Mouse (Mus musculus): ENCODE data around the gene Batf3. TPM values are rescaled to one million over a fixed set of nuclear protein-coding genes. Genes with fewer than 3 reads are reported as not detected.

Gene Batf3
- polyA plus RNA-seq, 1 experiment from 2014 or later: 10.7 TPM

DNA sequence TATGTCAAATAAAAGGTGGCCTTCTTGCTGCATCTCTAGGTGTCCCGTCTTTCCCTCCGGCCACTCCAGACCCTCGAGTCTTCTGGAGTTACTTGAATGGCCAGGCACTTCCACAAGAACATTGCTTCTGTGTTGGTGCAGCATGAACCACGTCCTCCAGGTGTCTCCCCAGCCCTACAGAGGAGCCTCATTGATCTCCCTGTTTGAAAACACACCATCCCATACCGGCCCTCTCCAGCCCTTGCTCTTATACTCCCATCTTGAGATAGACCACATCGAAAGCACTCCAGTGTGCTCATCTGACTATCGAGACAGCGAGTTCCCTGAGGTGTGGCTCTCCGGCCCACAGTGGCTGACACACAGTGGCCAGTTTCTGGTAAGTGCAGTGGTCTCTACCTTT lies 2.6 kb upstream of the Batf3 start:
- H3K4me3 ChIP-seq (ENCODE audit: low read depth, low read length): no peak overlapping the region
- no peaks in the 10 kb centered on the region for H3K36me3 ChIP-seq (ENCODE audit: control insufficient read depth, insufficient read depth, low read length)
- H3K4me1 ChIP-seq (replicated peaks; ENCODE audit: control insufficient read depth, insufficient read depth, low read length): peaks cover 9% of the 10 kb centered on the region
- H3K4me2 ChIP-seq (ENCODE audit: low read length): no peak overlapping the region
- H3K27ac ChIP-seq (ENCODE audit: low read depth): no peak overlapping the region
- WGBS: 68% methylated on average over 9 of the region's 9 CpGs
- H3K27me3 ChIP-seq (replicated peaks; ENCODE audit: control insufficient read depth, insufficient read depth, low read length): 0 out of 2 replicates have a peak, but pooled peaks cover 3% of the 10 kb centered on the region
- no peak for DNase-seq (ENCODE audit: low spot score)
- H3K9me3 ChIP-seq (ENCODE audit: control insufficient read depth, low read length): no peaks in the 10 kb centered on the region
- no peak for ATAC-seq (replicated peaks; ENCODE audit: low FRiP score, low TSS enrichment, low read depth)
- no peak overlapping the region for H3K9ac ChIP-seq (ENCODE audit: low read length)

DNA sequence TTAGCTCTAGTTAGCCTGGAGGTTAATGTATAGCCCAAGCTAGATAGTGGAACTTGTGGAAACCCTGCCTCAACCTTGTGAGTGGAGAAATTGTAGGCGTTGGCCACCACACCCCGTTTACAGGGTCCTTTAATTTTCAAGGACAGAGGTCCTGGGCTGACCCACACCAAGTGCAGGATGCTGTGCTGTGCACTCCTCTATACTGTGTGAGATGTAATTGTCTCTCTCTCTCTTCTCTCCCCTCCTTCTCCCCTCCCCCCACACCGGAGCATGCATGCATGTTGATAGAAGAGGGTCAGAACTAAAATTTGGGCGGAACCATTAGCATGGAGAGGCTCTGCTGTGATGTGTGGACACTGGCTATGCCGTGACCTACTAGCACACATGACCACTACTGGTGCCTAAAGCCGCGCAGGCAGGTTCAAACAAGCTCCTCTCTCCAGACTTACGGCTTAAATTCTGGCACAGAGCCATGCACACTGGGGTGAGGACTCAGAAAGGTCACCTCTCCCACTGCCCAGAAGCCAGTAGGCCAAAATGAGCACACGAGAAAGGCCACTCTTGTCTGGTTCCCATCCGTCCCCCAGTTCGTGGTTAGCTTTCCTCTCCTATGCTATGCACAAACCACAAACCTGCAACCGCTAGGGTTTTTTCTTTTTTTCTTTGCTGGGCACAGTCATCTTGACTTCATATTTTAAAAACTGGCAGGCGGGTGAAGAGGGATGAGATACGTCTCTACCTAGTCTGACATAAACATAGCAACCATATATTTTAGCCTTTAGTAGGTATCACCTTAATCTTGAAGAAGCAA lies 571 bp upstream of the Batf3 start:
- Histone ChIP-seq H3K4me3 (ENCODE audit: low read depth, low read length) (peak overlapping the region; percentile 60), H3K9me3 (ENCODE audit: control insufficient read depth, low read length) (no peaks in the 10 kb centered on the region; the same call in 1 of the 2 replicates), H3K9ac (ENCODE audit: low read length) (peak overlapping the region; percentile 51; the same call in 1 of the 2 replicates), H3K27ac (ENCODE audit: low read depth) (no peak overlapping the region), H3K27me3 (replicated peaks; ENCODE audit: control insufficient read depth, insufficient read depth, low read length) (0 out of 2 replicates have a peak, but pooled peaks cover 3% of the 10 kb centered on the region), H3K4me1 (replicated peaks; ENCODE audit: control insufficient read depth, insufficient read depth, low read length) (peaks cover 9% of the 10 kb centered on the region), H3K4me2 (ENCODE audit: low read length) (peak overlapping the region; percentile 99), H3K36me3 (ENCODE audit: control insufficient read depth, insufficient read depth, low read length) (no peaks in the 10 kb centered on the region)
- DNase-seq (ENCODE audit: low spot score) (no peak), ATAC-seq (replicated peaks; ENCODE audit: low FRiP score, low TSS enrichment, low read depth) (0 out of 2 replicates have a peak, but pooled peaks have one; percentile 28)
- 45% methylated on average over 14 of the region's 14 CpGs for WGBS

DNA sequence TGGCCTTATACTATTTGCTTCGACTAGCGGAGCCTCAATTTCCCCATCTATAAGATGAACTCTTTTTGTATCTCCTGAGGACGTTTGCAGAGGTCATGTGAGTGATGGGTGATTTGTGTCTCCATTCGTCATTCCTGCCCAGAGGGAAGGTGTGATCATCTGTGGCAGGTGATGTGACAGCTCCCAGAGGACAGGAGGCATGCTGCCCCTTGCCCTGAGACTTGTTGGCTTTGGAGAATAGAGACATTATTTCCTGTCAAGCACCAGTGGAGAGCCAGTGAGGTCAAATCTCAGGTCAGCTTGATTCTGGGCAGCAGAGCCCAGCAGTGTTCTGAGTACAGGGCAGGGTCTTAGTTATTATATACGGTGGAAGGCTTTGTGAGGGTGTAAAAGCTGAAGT lies 1.5 kb downstream of the Batf3 start:
- no peak for DNase-seq (ENCODE audit: low spot score)
- Histone ChIP-seq H3K4me3 (ENCODE audit: low read depth, low read length) (no peak overlapping the region), H3K4me1 (replicated peaks; ENCODE audit: control insufficient read depth, insufficient read depth, low read length) (peaks cover 9% of the 10 kb centered on the region), H3K4me2 (ENCODE audit: low read length) (peak overlapping the region; percentile 99), H3K36me3 (ENCODE audit: control insufficient read depth, insufficient read depth, low read length) (no peaks in the 10 kb centered on the region), H3K27me3 (replicated peaks; ENCODE audit: control insufficient read depth, insufficient read depth, low read length) (0 out of 2 replicates have a peak, but pooled peaks cover 3% of the 10 kb centered on the region), H3K9ac (ENCODE audit: low read length) (no peak overlapping the region), H3K9me3 (ENCODE audit: control insufficient read depth, low read length) (no peaks in the 10 kb centered on the region; the same call in 1 of the 2 replicates), H3K27ac (ENCODE audit: low read depth) (no peak overlapping the region)
- ATAC-seq (replicated peaks; ENCODE audit: low FRiP score, low TSS enrichment, low read depth): no peak
- 37% methylated on average over 5 of the region's 5 CpGs for WGBS

DNA sequence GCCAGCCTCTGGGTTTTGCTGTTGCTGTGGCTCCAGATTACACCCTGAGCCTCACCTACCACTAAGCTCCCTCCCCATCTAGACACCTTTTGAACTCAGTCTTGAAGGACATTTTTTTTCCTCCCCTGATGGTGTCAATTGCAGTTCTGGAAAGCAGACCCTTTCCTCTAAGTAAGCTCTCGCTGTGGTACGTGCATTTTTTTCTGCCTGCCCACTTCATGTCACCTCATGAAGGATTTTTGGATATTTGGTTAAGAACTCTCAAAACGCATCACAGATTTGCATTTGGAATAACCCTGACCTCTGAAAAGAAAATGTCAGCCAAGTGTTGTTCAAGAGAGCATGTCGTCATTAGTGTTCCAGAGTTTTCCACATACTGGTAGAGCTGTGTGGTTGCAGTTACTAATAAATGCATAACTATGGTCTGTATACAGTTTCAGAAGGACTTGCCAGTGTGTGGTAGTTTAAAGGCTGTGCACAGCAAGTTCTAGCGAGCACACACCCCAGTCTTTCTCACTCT lies 2.2 kb downstream of the Batf3 start:
- Histone ChIP-seq H3K4me1 (replicated peaks; ENCODE audit: control insufficient read depth, insufficient read depth, low read length) (peaks cover 9% of the 10 kb centered on the region), H3K27ac (ENCODE audit: low read depth) (no peak overlapping the region), H3K4me3 (ENCODE audit: low read depth, low read length) (no peak overlapping the region), H3K9me3 (ENCODE audit: control insufficient read depth, low read length) (no peaks in the 10 kb centered on the region; the same call in 1 of the 2 replicates), H3K36me3 (ENCODE audit: control insufficient read depth, insufficient read depth, low read length) (no peaks in the 10 kb centered on the region), H3K9ac (ENCODE audit: low read length) (no peak overlapping the region), H3K27me3 (replicated peaks; ENCODE audit: control insufficient read depth, insufficient read depth, low read length) (0 out of 2 replicates have a peak, but pooled peaks cover 3% of the 10 kb centered on the region), H3K4me2 (ENCODE audit: low read length) (no peak overlapping the region)
- DNase-seq (ENCODE audit: low spot score): no peak
- WGBS: 73% methylated on average over 5 of the region's 5 CpGs
- no peak for ATAC-seq (replicated peaks; ENCODE audit: low FRiP score, low TSS enrichment, low read depth)

DNA sequence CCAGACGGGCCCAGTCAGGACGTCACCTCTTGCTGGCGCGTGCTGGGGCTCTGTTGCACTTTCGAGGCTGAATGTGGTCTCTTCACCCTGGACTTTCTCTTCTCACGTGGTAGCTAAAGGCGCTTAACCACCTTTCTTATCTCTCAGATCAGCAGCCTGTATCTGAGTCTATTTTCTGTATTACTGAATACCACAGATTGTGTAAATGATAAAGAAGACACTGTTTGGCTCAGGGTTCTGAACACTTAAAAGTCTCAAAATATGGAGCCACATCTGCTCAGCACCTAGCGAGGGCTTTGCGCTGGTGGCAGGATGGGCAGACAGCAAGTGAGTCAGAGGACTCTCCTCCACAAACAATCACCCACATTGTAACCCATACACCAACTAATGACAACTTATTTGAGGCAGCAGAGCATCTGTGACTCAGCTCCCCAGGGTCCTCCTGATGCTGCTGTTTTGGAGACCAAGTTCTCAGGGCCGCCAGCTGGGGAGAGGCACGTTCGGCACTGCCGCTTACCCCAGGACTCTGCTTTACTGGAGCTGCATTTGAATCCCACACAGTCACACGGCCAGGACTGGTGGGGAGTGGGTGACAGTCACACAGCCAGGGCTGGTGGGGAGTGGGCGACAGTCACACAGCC lies 5.2 kb downstream of the Batf3 start:
- Histone ChIP-seq H3K36me3 (ENCODE audit: control insufficient read depth, insufficient read depth, low read length) (no peaks in the 10 kb centered on the region), H3K4me1 (replicated peaks; ENCODE audit: control insufficient read depth, insufficient read depth, low read length) (peaks cover 4% of the 10 kb centered on the region; the same call in 1 of the 2 replicates), H3K4me3 (ENCODE audit: low read depth, low read length) (no peak overlapping the region), H3K27me3 (replicated peaks; ENCODE audit: control insufficient read depth, insufficient read depth, low read length) (0 out of 2 replicates have a peak, but pooled peaks cover 3% of the 10 kb centered on the region), H3K9me3 (ENCODE audit: control insufficient read depth, low read length) (no peaks in the 10 kb centered on the region; the same call in 1 of the 2 replicates), H3K27ac (ENCODE audit: low read depth) (no peak overlapping the region), H3K4me2 (ENCODE audit: low read length) (no peak overlapping the region), H3K9ac (ENCODE audit: low read length) (no peak overlapping the region)
- ATAC-seq (replicated peaks; ENCODE audit: low FRiP score, low TSS enrichment, low read depth): no peak
- WGBS: 79% methylated on average over 15 of the region's 15 CpGs
- DNase-seq (ENCODE audit: low spot score): no peak

DNA sequence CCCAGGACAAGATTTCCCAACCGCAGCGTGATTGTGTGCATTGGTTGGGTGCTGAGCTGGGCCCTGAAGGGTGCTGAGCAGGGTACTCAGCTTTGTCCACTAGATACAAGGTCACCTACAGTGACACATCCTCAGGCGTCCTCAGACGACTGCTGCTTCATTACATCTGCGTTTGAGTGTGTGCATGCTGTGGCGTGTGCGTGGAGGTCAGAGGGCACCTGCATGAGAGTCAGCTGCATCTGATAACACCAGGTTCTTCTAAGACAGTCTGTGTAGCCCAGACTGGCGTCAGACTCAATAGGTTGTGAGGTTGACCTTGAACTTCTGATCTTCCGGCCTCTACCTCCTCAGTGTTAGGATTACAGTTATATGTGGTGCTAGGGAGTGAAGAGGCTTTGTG lies 7.6 kb downstream of the Batf3 start:
- Histone ChIP-seq H3K4me1 (replicated peaks; ENCODE audit: control insufficient read depth, insufficient read depth, low read length) (no peaks in the 10 kb centered on the region), H3K4me2 (ENCODE audit: low read length) (no peak overlapping the region), H3K36me3 (ENCODE audit: control insufficient read depth, insufficient read depth, low read length) (no peaks in the 10 kb centered on the region), H3K27me3 (replicated peaks; ENCODE audit: control insufficient read depth, insufficient read depth, low read length) (no peaks in the 10 kb centered on the region), H3K4me3 (ENCODE audit: low read depth, low read length) (no peak overlapping the region), H3K9me3 (ENCODE audit: control insufficient read depth, low read length) (no peaks in the 10 kb centered on the region; the same call in 1 of the 2 replicates), H3K9ac (ENCODE audit: low read length) (no peak overlapping the region), H3K27ac (ENCODE audit: low read depth) (no peak overlapping the region)
- ATAC-seq (replicated peaks; ENCODE audit: low FRiP score, low TSS enrichment, low read depth) (no peak), DNase-seq (ENCODE audit: low spot score) (no peak)
- 84% methylated on average over 9 of the region's 9 CpGs for WGBS

DNA sequence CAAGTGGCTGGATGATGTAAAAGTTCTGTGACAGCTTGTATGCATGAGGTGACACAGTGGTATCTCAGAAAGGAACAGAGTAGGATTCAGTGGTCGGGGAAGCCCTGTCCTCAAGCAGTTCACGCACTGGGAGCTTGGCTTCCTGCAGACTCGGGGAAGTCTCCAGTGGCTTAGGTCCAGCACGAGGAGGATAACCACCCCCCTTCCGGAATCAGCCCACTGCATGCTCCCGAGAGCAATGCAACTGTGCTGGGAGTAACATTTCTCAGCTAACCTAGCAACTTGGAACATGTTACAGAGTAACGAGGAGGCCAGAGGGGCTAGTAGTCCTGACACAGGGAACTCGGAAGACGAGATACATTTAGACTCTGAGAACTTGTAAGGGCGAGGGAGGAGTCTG lies 9.7 kb downstream of the Batf3 start:
- no peak overlapping the region for H3K4me3 ChIP-seq (ENCODE audit: low read depth, low read length)
- ATAC-seq (replicated peaks; ENCODE audit: low FRiP score, low TSS enrichment, low read depth) (no peak), DNase-seq (ENCODE audit: low spot score) (no peak)
- H3K27me3 ChIP-seq (replicated peaks; ENCODE audit: control insufficient read depth, insufficient read depth, low read length): no peaks in the 10 kb centered on the region
- no peaks in the 10 kb centered on the region for H3K36me3 ChIP-seq (ENCODE audit: control insufficient read depth, insufficient read depth, low read length)
- no peak overlapping the region for H3K9ac ChIP-seq (ENCODE audit: low read length)
- 68% methylated on average over 10 of the region's 10 CpGs for WGBS
- H3K4me2 ChIP-seq (ENCODE audit: low read length): no peak overlapping the region
- H3K27ac ChIP-seq (ENCODE audit: low read depth): no peak overlapping the region
- no peaks in the 10 kb centered on the region for H3K9me3 ChIP-seq (ENCODE audit: control insufficient read depth, low read length)
- peaks cover 7% of the 10 kb centered on the region; the same call in 1 of the 2 replicates for H3K4me1 ChIP-seq (replicated peaks; ENCODE audit: control insufficient read depth, insufficient read depth, low read length)

DNA sequence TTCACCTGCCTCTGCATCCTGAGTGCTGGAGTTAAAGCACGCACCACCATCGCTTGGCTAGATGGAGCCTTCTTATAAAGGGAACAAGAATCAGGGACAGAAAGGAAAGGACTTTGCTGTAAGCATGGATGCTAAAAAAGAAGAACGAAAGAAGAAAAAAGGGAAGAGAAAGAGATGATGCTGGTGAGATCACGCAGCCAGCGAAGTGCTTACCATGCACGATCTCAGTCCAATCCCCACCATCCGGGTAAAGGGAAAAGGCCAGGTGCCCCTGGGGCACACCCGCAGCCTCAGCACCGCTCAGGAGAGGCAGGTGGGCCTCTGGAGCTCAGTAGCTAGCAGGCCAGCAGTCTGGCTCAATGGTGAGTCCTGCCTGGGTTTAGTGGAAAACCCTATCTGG lies 12.3 kb downstream of the Batf3 start:
- no peaks in the 10 kb centered on the region for H3K36me3 ChIP-seq (ENCODE audit: control insufficient read depth, insufficient read depth, low read length)
- H3K4me1 ChIP-seq (replicated peaks; ENCODE audit: control insufficient read depth, insufficient read depth, low read length): peaks cover 7% of the 10 kb centered on the region; the same call in 1 of the 2 replicates
- ATAC-seq (replicated peaks; ENCODE audit: low FRiP score, low TSS enrichment, low read depth) (no peak), DNase-seq (ENCODE audit: low spot score) (no peak)
- no peak overlapping the region for H3K27ac ChIP-seq (ENCODE audit: low read depth)
- no peak overlapping the region for H3K9ac ChIP-seq (ENCODE audit: low read length)
- H3K4me3 ChIP-seq (ENCODE audit: low read depth, low read length): no peak overlapping the region
- H3K27me3 ChIP-seq (replicated peaks; ENCODE audit: control insufficient read depth, insufficient read depth, low read length): no peaks in the 10 kb centered on the region
- H3K4me2 ChIP-seq (ENCODE audit: low read length): no peak overlapping the region
- H3K9me3 ChIP-seq (ENCODE audit: control insufficient read depth, low read length): no peaks in the 10 kb centered on the region
- WGBS: 94% methylated on average over 9 of the region's 9 CpGs

All from intestine, embryonic 14.5 days (tissue).